Mouse (Mus musculus): ENCODE measurements around the gene Txndc5. TPM values are rescaled to one million over a fixed set of nuclear protein-coding genes. Genes with fewer than 3 reads are reported as not detected.

The Txndc5 gene
- total RNA-seq, 1 experiment: 191 TPM

- Histone ChIP-seq H3K4me1 (ENCODE audit: control insufficient read depth in 2 of 2, insufficient read depth in 2 of 2, low read length in 2 of 2, poor library complexity in 1 of 2) (peaks cover 0 to 2% of the 10 kb centered on the region in 2 experiments; a peak in 1 of 4 replicates), H3K4me3 (ENCODE audit: insufficient read depth in 1 of 2, low read depth in 1 of 2, low read length in 2 of 2, poor library complexity in 1 of 2, severe bottlenecking in 1 of 2) (no peak overlapping the region), H3K36me3 (ENCODE audit: control insufficient read depth, insufficient read depth, low read length, poor library complexity, severe bottlenecking) (peaks cover 51% of the 10 kb centered on the region), H3K27ac (ENCODE audit: insufficient read depth, low read depth, low read length, poor library complexity, severe bottlenecking) (no peak overlapping the region), H3K9ac (ENCODE audit: insufficient read depth, low read depth, low read length, poor library complexity, severe bottlenecking) (no peak overlapping the region), H3K9me3 (ENCODE audit: control insufficient read depth, insufficient read depth, low read depth, low read length) (no peaks in the 10 kb centered on the region)
- in situ Hi-C loops (cut with MboI; ENCODE audit: low sequenced_read_pairs in 2 of 2, unreplicated experiment in 2 of 2): no loop called here
- TF ChIP-seq MAFK (IDR thresholded peaks at IDR 0.05; ENCODE audit: insufficient read depth, low read depth, low read length) (no peak), HCFC1 (IDR thresholded peaks at IDR 0.05; ENCODE audit: borderline replicate concordance, insufficient read depth, low read length) (no peak), ZC3H11A (IDR thresholded peaks at IDR 0.05; ENCODE audit: borderline replicate concordance, low read depth, low read length) (no peak), CHD2 (IDR thresholded peaks at IDR 0.05; ENCODE audit: low read depth, low read length) (no peak), ZNF384 (IDR thresholded peaks at IDR 0.05; ENCODE audit: low read depth, low read length) (no peak)
- no peak for DNase-seq (ENCODE audit: low read depth, low spot score)
These were observed 27.3 kb downstream of the Txndc5 start for GRCm38 (mm10) chr13:38501314-38501713.

GRCm38 (mm10) chr13:38496715-38497114 lies 31.9 kb downstream of the Txndc5 start:
- Histone ChIP-seq H3K4me3 (ENCODE audit: insufficient read depth in 1 of 2, low read depth in 1 of 2, low read length in 2 of 2, poor library complexity in 1 of 2, severe bottlenecking in 1 of 2) (no peak overlapping the region), H3K9ac (ENCODE audit: insufficient read depth, low read depth, low read length, poor library complexity, severe bottlenecking) (no peak overlapping the region), H3K4me1 (ENCODE audit: control insufficient read depth in 2 of 2, insufficient read depth in 2 of 2, low read length in 2 of 2, poor library complexity in 1 of 2) (no peaks in the 10 kb centered on the region), H3K9me3 (ENCODE audit: control insufficient read depth, insufficient read depth, low read depth, low read length) (no peaks in the 10 kb centered on the region), H3K36me3 (ENCODE audit: control insufficient read depth, insufficient read depth, low read length, poor library complexity, severe bottlenecking) (peaks cover 16% of the 10 kb centered on the region), H3K27ac (ENCODE audit: insufficient read depth, low read depth, low read length, poor library complexity, severe bottlenecking) (no peak overlapping the region)
- DNase-seq (ENCODE audit: low read depth, low spot score): no peak
- in situ Hi-C loops (cut with MboI; ENCODE audit: low sequenced_read_pairs in 2 of 2, unreplicated experiment in 2 of 2): no loop called here
- TF ChIP-seq MAFK (IDR thresholded peaks at IDR 0.05; ENCODE audit: insufficient read depth, low read depth, low read length) (no peak), ZNF384 (IDR thresholded peaks at IDR 0.05; ENCODE audit: low read depth, low read length) (no peak), CHD2 (IDR thresholded peaks at IDR 0.05; ENCODE audit: low read depth, low read length) (no peak)

GRCm38 (mm10) chr13:38486767-38487166 lies 41.9 kb downstream of the Txndc5 start:
- no peak for DNase-seq (ENCODE audit: low read depth, low spot score)
- in situ Hi-C loops (cut with MboI; ENCODE audit: low sequenced_read_pairs in 2 of 2, unreplicated experiment in 2 of 2): no loop called here
- Histone ChIP-seq H3K36me3 (ENCODE audit: control insufficient read depth, insufficient read depth, low read length, poor library complexity, severe bottlenecking) (no peaks in the 10 kb centered on the region), H3K9me3 (ENCODE audit: control insufficient read depth, insufficient read depth, low read depth, low read length) (no peaks in the 10 kb centered on the region), H3K9ac (ENCODE audit: insufficient read depth, low read depth, low read length, poor library complexity, severe bottlenecking) (no peak overlapping the region), H3K4me3 (ENCODE audit: insufficient read depth in 1 of 2, low read depth in 1 of 2, low read length in 2 of 2, poor library complexity in 1 of 2, severe bottlenecking in 1 of 2) (no peak overlapping the region), H3K27ac (ENCODE audit: insufficient read depth, low read depth, low read length, poor library complexity, severe bottlenecking) (no peak overlapping the region), H3K4me1 (ENCODE audit: control insufficient read depth in 2 of 2, insufficient read depth in 2 of 2, low read length in 2 of 2, poor library complexity in 1 of 2) (no peaks in the 10 kb centered on the region)
- TF ChIP-seq ZC3H11A (IDR thresholded peaks at IDR 0.05; ENCODE audit: borderline replicate concordance, low read depth, low read length): no peak
- TF ChIP-seq MAFK (IDR thresholded peaks at IDR 0.05; ENCODE audit: insufficient read depth, low read depth, low read length): no peak
- no peak for TF ChIP-seq ZNF384 (IDR thresholded peaks at IDR 0.05; ENCODE audit: low read depth, low read length)
- TF ChIP-seq HCFC1 (IDR thresholded peaks at IDR 0.05; ENCODE audit: borderline replicate concordance, insufficient read depth, low read length): no peak
- no peak for TF ChIP-seq CHD2 (IDR thresholded peaks at IDR 0.05; ENCODE audit: low read depth, low read length)

GRCm38 (mm10) chr13:38484701-38485100 lies 43.9 kb downstream of the Txndc5 start:
- Histone ChIP-seq H3K36me3 (ENCODE audit: control insufficient read depth, insufficient read depth, low read length, poor library complexity, severe bottlenecking) (no peaks in the 10 kb centered on the region), H3K4me1 (ENCODE audit: control insufficient read depth in 2 of 2, insufficient read depth in 2 of 2, low read length in 2 of 2, poor library complexity in 1 of 2) (no peaks in the 10 kb centered on the region), H3K9me3 (ENCODE audit: control insufficient read depth, insufficient read depth, low read depth, low read length) (no peaks in the 10 kb centered on the region), H3K27ac (ENCODE audit: insufficient read depth, low read depth, low read length, poor library complexity, severe bottlenecking) (no peak overlapping the region), H3K4me3 (ENCODE audit: insufficient read depth in 1 of 2, low read depth in 1 of 2, low read length in 2 of 2, poor library complexity in 1 of 2, severe bottlenecking in 1 of 2) (no peak overlapping the region), H3K9ac (ENCODE audit: insufficient read depth, low read depth, low read length, poor library complexity, severe bottlenecking) (no peak overlapping the region)
- DNase-seq (ENCODE audit: low read depth, low spot score): no peak
- in situ Hi-C loops (cut with MboI; ENCODE audit: low sequenced_read_pairs in 2 of 2, unreplicated experiment in 2 of 2): no loop called here
- TF ChIP-seq HCFC1 (IDR thresholded peaks at IDR 0.05; ENCODE audit: borderline replicate concordance, insufficient read depth, low read length) (no peak), CHD2 (IDR thresholded peaks at IDR 0.05; ENCODE audit: low read depth, low read length) (no peak), ZC3H11A (IDR thresholded peaks at IDR 0.05; ENCODE audit: borderline replicate concordance, low read depth, low read length) (no peak), ZNF384 (IDR thresholded peaks at IDR 0.05; ENCODE audit: low read depth, low read length) (no peak), MAFK (IDR thresholded peaks at IDR 0.05; ENCODE audit: insufficient read depth, low read depth, low read length) (no peak)

DNA sequence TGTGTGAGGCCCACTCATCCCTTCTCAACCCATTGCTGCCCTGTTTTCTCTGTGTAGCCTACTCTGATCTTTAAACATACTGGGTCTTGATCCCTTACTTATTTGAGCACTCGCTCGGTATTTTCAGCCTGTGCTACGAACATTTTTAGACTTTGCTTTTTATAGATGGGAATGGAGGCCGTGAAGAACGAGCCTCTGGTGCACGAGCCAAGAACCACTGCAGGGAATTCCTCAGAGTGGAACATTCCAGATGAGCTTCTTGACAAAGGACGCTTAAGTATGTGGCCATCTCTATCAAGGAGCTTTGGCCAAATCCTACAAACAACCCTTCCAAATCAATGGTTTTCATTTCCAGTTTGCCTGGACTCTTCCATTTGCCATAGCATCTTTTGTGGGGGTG lies 47.6 kb downstream of the Txndc5 start:
- H3K4me1 ChIP-seq (ENCODE audit: control insufficient read depth in 2 of 2, insufficient read depth in 2 of 2, low read length in 2 of 2, poor library complexity in 1 of 2): peaks cover 0 to 1% of the 10 kb centered on the region in 2 experiments; a peak in 1 of 4 replicates

More for the DNA sequence above, 47.6 kb downstream of the Txndc5 start:
- H3K36me3 ChIP-seq (ENCODE audit: control insufficient read depth, insufficient read depth, low read length, poor library complexity, severe bottlenecking): no peaks in the 10 kb centered on the region
- TF ChIP-seq CHD2 (IDR thresholded peaks at IDR 0.05; ENCODE audit: low read depth, low read length) (no peak), ZNF384 (IDR thresholded peaks at IDR 0.05; ENCODE audit: low read depth, low read length) (no peak), MAFK (IDR thresholded peaks at IDR 0.05; ENCODE audit: insufficient read depth, low read depth, low read length) (no peak), ZC3H11A (IDR thresholded peaks at IDR 0.05; ENCODE audit: borderline replicate concordance, low read depth, low read length) (no peak)
- no peak overlapping the region for H3K27ac ChIP-seq (ENCODE audit: insufficient read depth, low read depth, low read length, poor library complexity, severe bottlenecking)
- no peak overlapping the region for H3K9ac ChIP-seq (ENCODE audit: insufficient read depth, low read depth, low read length, poor library complexity, severe bottlenecking)
- no peaks in the 10 kb centered on the region for H3K9me3 ChIP-seq (ENCODE audit: control insufficient read depth, insufficient read depth, low read depth, low read length)
- in situ Hi-C loops (cut with MboI; ENCODE audit: low sequenced_read_pairs in 2 of 2, unreplicated experiment in 2 of 2): no loop called here
- DNase-seq (ENCODE audit: low read depth, low spot score): no peak
- no peak overlapping the region for H3K4me3 ChIP-seq (ENCODE audit: insufficient read depth in 1 of 2, low read depth in 1 of 2, low read length in 2 of 2, poor library complexity in 1 of 2, severe bottlenecking in 1 of 2)
